Mouse (Mus musculus) embryonic facial prominence, embryonic 14.5 days (tissue): Measurements from ENCODE around the gene Klf9. TPM values are rescaled to one million over a fixed set of nuclear protein-coding genes. Genes with fewer than 3 reads are reported as not detected.
A peak's percentile ranks its signal among the peaks of the same experiment; 100 is the strongest.

ENCODE experiments used
- ATAC-seq: fragments of 200-750 bp; cut with Nextera tagmentation; 2 replicates; pipeline ENCODE4 v1.8.0; 2017; ENCODE audit warnings: low read depth, moderate number of reproducible peaks, moderate TSS enrichment
- DNase-seq: peaks from one replicate; pipeline ENCODE4 v3.0.0-alpha.2; 2015; ENCODE audit warnings: low spot score
- H3K27ac ChIP-seq: fragments of 300-500 bp; sonication (generic); replicated peaks from 2 replicates; pipeline ENCODE4 v1.5.1; 2014; ENCODE audit warnings: low read depth, mild to moderate bottlenecking, low read length, moderate library complexity
- H3K27me3 ChIP-seq: fragments of 300-500 bp; sonication (generic); replicated peaks from 2 replicates; pipeline ENCODE4 v1.6.1; 2014; ENCODE audit warnings: low read length; ENCODE audit not compliant: control insufficient read depth, insufficient read depth
- H3K36me3 ChIP-seq: fragments of 300-500 bp; sonication (generic); 2 replicates; pipeline ENCODE4 v1.6.1; 2014; ENCODE audit warnings: low read length, mixed read lengths; ENCODE audit not compliant: control insufficient read depth, insufficient read depth
- H3K4me1 ChIP-seq: fragments of 300-500 bp; sonication (generic); 2 replicates; pipeline ENCODE4 v1.6.1; 2014; ENCODE audit warnings: antibody characterized with exemption, low read length; ENCODE audit not compliant: control insufficient read depth, insufficient read depth
- H3K4me2 ChIP-seq: fragments of 300-500 bp; sonication (generic); 2 replicates; pipeline ENCODE4 v1.6.1; 2014; ENCODE audit warnings: low read depth, mild to moderate bottlenecking, low read length, moderate library complexity, mixed read lengths
- H3K4me3 ChIP-seq: fragments of 300-500 bp; sonication (generic); 2 replicates; pipeline ENCODE4 v1.5.1; 2014; ENCODE audit warnings: low read depth, mild to moderate bottlenecking, low read length
- H3K9ac ChIP-seq: fragments of 300-500 bp; sonication (generic); 2 replicates; pipeline ENCODE4 v1.6.1; 2014; ENCODE audit warnings: low read depth, mild to moderate bottlenecking, low read length, moderate library complexity, mixed read lengths
- H3K9me3 ChIP-seq: fragments of 300-500 bp; sonication (generic); 2 replicates; pipeline ENCODE4 v1.6.1; 2016; ENCODE audit warnings: low read length; ENCODE audit not compliant: control insufficient read depth
- WGBS: fragments of 180-500 bp; shearing (Covaris S2); extraction: QIAGEN DNeasy Blood & Tissue Kit; methylation state at CpG from one replicate; pipeline ENCODE4 v1.1.7; 2014; 5-methylcytosine and 5-hydroxymethylcytosine counted together
- polyA plus RNA-seq: library from polyadenylated mRNA; unstranded; fragments of >200 nt; fragmentation: Nextera tagmentation; extraction: Ambion mirVana; gene quantifications from 2 replicates; pipeline ENCODE4 v1.2.1, GENCODE M21; 2014

Klf9 gene
- polyA plus RNA-seq, 1 experiment from 2014 or later: 4.5 TPM

DNA sequence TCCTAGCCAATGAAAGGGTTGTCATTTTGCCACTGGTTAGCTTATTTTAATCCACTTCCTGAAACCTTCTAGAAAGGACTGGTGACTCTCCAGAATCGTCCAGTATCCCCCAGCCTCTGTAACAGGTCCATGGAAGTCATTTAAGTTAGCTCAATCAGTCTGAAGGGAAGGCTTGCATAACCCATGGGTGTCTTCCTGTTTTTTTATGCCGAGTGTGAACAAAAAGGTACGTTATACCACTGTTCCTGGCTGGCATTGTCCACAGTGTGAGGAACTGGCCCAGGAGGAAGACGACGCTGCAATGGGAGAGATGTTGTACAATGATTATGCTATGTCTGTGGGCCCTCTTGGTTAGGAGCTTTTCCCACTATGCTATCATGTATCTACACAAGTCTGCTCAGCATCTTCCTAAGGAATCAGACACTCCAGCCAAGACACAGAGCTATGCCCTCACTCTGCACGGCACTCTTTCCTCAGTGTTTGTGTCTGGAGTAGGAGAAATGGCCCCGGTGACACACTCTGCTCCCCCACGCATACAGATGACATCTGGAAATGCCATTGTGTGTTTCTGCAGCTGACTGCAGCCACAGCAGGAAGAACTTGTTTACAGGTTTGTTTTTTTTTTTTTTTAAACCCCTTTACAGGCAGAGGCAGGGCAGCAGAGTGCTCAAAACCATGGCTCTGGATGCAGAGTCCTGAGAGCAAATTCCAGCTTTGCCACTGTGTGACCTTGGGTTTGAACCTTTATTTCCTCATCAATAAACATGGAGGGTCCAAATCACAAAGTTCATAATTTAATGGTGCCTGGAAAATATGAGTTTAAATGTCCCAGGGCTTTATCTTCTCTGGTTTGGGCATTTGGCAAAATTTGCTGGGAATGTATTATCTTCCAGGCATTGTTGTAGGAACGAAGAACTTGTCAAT, 15.5 kb upstream of the Klf9 start:
- Histone ChIP-seq H3K9ac (no peak overlapping the region), H3K4me2 (no peak overlapping the region), H3K27ac (no peak overlapping the region), H3K27me3 (no peaks in the 10 kb centered on the region), H3K4me3 (no peak overlapping the region), H3K9me3 (no peaks in the 10 kb centered on the region), H3K36me3 (no peaks in the 10 kb centered on the region), H3K4me1 (no peaks in the 10 kb centered on the region)
- ATAC-seq: no peak
- DNase-seq: no peak
- WGBS: 78% methylated on average over 9 of the region's 9 CpGs

DNA sequence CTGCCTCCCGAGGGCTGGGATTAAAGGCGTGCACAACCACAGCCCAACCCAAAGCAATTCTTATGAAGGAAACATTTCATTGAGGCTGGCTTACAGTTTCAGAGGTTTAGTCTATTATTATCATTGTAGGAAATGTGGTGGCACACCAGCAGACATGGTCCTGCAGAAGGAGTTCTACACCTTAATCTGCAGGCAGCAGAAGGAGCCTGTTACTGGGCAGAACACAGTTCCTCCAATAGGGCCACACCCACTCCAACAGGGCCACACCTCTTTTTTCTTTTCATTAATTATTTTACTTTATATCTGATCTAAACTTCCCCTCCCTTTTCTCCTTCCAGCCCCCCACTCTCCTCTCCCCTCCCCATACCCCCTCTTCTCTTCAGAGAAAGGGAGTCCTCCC, 11.1 kb upstream of the Klf9 start:
- no peak overlapping the region for H3K9ac ChIP-seq
- no peaks in the 10 kb centered on the region; the same call in 1 of the 2 replicates for H3K4me1 ChIP-seq
- peaks cover 22% of the 10 kb centered on the region; the same call in 1 of the 2 replicates for H3K27me3 ChIP-seq
- no peak for ATAC-seq
- H3K9me3 ChIP-seq: no peaks in the 10 kb centered on the region
- H3K4me3 ChIP-seq: no peak overlapping the region
- no peak overlapping the region for H3K27ac ChIP-seq
- H3K36me3 ChIP-seq: no peaks in the 10 kb centered on the region
- no peak overlapping the region for H3K4me2 ChIP-seq
- 94% methylated on average over 2 of the region's 2 CpGs for WGBS
- no peak for DNase-seq

DNA sequence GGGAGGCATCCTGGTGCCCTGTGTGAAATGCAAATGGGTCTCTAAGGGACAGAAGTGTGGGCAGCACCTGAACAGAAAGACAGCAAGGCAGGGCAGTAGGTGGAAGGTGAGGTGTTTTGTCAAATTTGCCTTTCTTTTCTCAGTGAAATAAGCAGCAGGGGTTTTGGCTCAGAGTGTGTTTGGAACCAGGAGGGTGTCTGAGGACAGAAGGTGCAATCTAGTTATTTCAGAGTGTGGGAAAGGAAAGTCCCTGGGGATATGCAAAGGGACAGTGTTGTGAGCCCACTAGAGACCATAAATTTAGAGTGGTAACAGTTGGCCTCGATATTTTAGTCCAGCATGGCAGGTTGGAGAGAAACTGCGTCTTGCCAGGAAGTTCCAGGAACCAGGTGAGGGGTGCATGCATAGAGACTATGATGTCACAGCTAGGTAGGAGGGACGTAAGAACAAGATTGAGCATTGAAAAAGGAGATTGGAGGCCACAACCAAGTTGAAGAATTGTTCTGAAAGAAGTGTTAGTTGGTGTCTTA, 8.9 kb upstream of the Klf9 start:
- H3K4me3 ChIP-seq: no peak overlapping the region
- peaks cover 13% of the 10 kb centered on the region for H3K4me1 ChIP-seq
- peaks cover 44% of the 10 kb centered on the region for H3K27me3 ChIP-seq
- no peak overlapping the region for H3K9ac ChIP-seq
- ATAC-seq (no peak), DNase-seq (no peak)
- H3K4me2 ChIP-seq: no peak overlapping the region
- no peaks in the 10 kb centered on the region for H3K9me3 ChIP-seq
- no peaks in the 10 kb centered on the region for H3K36me3 ChIP-seq
- H3K27ac ChIP-seq: no peak overlapping the region
- 61% methylated on average over 3 of the region's 3 CpGs for WGBS

DNA sequence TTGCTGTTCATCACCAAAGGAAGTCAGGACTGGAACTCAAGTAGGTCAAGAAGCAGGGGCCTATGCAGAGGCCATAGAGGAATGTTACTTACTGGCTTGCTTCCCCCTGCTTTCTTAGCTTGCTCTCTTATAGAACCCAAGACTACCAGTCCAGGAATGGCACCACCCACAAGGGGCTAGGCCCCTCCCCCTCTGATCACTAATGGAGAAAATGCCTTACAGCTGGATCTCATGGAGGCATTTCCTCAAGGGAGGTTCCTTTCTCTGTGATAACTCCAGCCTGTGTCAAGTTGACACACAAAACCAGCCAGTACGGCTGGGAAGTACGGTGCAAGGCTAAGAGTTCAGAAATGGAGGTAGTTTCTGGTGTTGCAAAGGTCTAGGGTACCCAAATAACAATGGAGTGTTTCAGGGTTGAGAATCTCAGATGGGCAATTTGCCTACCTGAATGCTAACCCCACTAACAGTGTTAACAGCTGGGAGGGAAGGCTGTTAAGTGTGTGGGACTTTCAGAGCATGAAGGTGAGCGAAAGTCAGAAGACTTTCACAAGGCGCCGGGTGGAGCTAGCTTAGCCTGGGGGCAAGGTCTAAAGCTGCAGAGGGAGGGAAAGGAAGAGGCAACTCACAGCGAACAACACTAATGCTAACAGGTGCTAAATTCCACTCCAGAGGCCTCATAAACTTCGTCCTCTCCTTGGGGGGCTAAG, 8.2 kb upstream of the Klf9 start:
- Histone ChIP-seq H3K36me3 (no peaks in the 10 kb centered on the region), H3K27me3 (peaks cover 47% of the 10 kb centered on the region), H3K9me3 (no peaks in the 10 kb centered on the region), H3K27ac (no peak overlapping the region), H3K9ac (no peak overlapping the region), H3K4me3 (no peak overlapping the region), H3K4me1 (peaks cover 13% of the 10 kb centered on the region), H3K4me2 (no peak overlapping the region)
- no peak for ATAC-seq
- WGBS: 24% methylated on average over 7 of the region's 7 CpGs
- DNase-seq: no peak

DNA sequence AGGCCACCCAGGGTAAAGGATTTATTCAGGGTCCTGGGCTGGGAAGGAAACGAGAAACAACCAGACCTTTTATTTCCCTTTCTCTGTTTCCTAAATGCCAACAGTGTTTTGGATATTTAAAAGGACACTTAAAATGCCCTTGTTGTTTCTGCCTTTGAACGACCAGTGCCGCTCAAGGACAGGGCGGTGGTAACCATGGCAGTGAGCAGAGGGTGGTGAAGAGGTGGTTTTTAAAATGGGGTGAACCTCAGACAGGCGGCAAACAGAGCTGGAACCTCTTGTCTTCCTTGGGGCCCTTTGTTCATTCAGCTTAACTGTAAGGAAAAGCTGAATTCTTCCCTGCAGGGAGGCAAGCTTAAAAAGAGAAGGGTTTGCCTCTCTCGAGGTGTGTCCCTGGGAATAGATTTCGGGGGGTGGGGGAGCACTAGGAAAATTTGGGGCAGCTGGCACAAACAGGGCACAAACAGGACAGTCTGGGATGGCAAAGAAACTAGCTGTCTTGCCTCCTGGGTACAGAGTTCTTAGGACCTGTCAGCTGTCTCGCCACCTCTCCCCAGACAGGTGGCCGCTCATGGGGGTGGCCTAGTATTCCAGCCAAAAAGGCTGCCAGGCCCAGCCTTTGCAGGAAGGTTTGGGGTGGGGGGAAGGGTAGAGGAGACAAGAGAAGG, 7.5 kb upstream of the Klf9 start:
- Histone ChIP-seq H3K27me3 (peaks cover 47% of the 10 kb centered on the region), H3K9ac (peak overlapping the region; percentile 21; the same call in 1 of the 2 replicates), H3K27ac (no peak overlapping the region), H3K4me3 (peak overlapping the region; percentile 43; the same call in 1 of the 2 replicates), H3K36me3 (no peaks in the 10 kb centered on the region), H3K9me3 (no peaks in the 10 kb centered on the region), H3K4me2 (peak overlapping the region; percentile 95), H3K4me1 (peaks cover 13% of the 10 kb centered on the region)
- DNase-seq (no peak), ATAC-seq (no peak)
- WGBS: 12% methylated on average over 9 of the region's 9 CpGs

DNA sequence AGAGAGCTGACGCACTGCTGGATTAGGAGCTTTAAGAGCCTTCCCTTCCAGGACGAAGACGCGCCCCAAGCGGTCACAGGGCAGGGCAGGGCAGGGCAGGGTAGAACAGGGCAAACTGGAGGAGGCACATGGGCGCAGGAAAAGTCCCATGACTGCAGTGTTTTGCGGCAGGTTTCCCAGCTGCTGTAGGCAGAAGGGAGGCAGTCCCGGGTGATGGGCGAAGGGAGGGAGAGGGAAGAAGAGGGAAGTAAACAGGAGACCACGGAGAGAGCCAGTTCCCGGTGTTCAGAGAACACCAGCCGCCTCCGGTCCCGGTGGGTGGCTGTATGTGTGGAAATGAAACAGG, 7.0 kb upstream of the Klf9 start:
- Histone ChIP-seq H3K27ac (no peak overlapping the region; the same call in 1 of the 2 replicates), H3K4me1 (peaks cover 13% of the 10 kb centered on the region), H3K27me3 (peaks cover 47% of the 10 kb centered on the region), H3K4me2 (peak overlapping the region; percentile 95), H3K36me3 (no peaks in the 10 kb centered on the region), H3K9ac (peak overlapping the region; percentile 21; the same call in 1 of the 2 replicates), H3K9me3 (no peaks in the 10 kb centered on the region), H3K4me3 (peak overlapping the region; percentile 43; the same call in 1 of the 2 replicates)
- WGBS: under 1% methylated on average over 14 of the region's 14 CpGs
- DNase-seq (peak; percentile 27), ATAC-seq (no peak)

DNA sequence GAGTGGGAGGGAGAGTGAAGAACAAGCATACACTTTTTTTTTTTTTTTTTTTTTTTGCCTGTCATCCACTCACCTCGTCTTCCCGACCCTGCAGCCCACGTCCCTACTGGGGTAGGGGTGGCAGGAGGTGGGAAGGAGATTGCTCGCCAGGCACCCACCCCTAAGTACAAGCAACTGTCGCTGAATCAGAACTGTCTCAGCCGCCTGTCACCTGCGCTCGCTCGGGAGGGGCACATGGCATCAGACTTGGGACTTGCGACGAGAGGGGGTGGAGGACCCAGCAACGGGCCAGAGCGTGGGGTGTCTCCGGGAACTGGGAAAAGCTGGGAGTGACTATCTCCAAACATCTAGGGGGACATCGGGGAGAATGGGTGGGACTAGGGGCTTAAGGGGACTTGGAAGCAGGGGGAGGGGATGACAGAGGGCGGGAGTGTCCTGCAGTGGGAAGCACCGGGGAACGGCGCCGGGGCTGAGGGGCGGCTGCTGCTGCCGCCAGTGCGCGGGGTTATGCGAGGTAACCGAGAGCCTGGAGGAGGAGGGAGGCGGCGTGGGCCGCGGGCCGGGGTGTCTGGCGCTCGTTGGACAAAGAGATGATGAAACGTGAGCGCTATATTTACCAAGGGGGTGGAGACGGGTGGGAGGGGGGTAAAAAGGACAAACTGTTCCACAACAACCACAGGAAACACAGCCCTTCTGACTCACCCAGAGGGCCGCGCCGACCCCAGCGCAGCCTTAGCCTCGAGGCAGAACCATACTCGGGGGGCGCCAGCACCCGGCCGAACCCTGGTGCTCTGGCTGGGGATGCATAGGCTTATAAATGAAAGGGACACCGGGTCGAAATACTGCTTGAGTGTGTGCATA, 6.4 kb upstream of the Klf9 start:
- H3K4me3 ChIP-seq: peak overlapping the region; percentile 43
- DNase-seq (peak; percentile 69), ATAC-seq (peak; percentile 46)
- H3K27ac ChIP-seq: peak overlapping the region; percentile 62; the same call in 1 of the 2 replicates
- H3K4me1 ChIP-seq: peaks cover 13% of the 10 kb centered on the region
- H3K27me3 ChIP-seq: peaks cover 47% of the 10 kb centered on the region
- H3K9ac ChIP-seq: peak overlapping the region; percentile 56
- under 1% methylated on average over 46 of the region's 47 CpGs for WGBS
- peak overlapping the region; percentile 95 for H3K4me2 ChIP-seq
- H3K36me3 ChIP-seq: no peaks in the 10 kb centered on the region
- H3K9me3 ChIP-seq: no peaks in the 10 kb centered on the region
